ENCODE assay signal across 11 mouse cellular contexts in the genomic region with DNA sequence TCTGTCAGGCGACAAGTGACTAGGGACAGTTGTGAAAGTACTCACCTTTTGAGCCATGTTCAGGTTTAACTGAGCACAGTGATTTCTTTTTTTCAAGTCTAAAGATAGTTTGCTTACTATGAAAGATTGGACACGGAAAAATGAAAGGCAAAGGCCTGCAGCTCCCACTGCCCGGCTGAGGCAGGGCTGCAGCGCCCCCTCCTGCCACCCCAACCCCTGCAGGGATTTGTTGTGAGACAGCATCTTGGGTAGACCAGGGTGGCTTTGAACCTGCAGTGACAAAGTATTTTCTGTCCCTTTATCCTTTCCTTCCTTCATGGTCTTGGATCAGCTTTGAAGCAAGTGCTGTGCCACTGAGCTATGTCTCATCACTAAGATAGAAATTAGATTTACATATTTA. TPM values are rescaled to one million over a fixed set of nuclear protein-coding genes. Genes with fewer than 3 reads are reported as not detected.
DNase-seq lines count a peak whose midpoint lies in the region; ATAC-seq and TF ChIP-seq lines count a peak whose summit lies in the region.
"Had no signal": no experiment of that assay in that cellular context is flagged by ENCODE, and none has a peak within 500 bp of the region (broad histone marks: within the 10 kb centered on the region; RNA-seq: fewer than 3 reads in every experiment).

No protein-coding gene starts in this region.

- peaks cover 31% of the 10 kb centered on the region for H3K4me1 ChIP-seq in liver, adult 2 months (ENCODE audit: control insufficient read depth, insufficient read depth, low read length)
- peaks cover 76% of the 10 kb centered on the region for H3K4me1 ChIP-seq in liver, embryonic 11.5 days (replicated peaks; ENCODE audit: control insufficient read depth, insufficient read depth, low read length)
- peaks cover 51 to 92% of the 10 kb centered on the region in 2 experiments for H3K4me1 ChIP-seq in CH12.LX (ENCODE audit: control insufficient read depth in 1 of 2, insufficient read depth in 2 of 2)
- H3K4me1 ChIP-seq in neural tube, embryonic 15.5 days: peaks cover 43% of the 10 kb centered on the region

- no peak for TF ChIP-seq EP300 in CH12.LX (IDR thresholded peaks at IDR 0.05; ENCODE audit: low read length)

- in situ Hi-C loops in CH12.LX (cut with MboI; ENCODE audit: low pct_ligation_motif_present, low pct_unique_long_range_greater_than_20kb, low sequenced_read_pairs): no loop called here

- H3K27ac ChIP-seq in gastrocnemius, adult 2 months: peak overlapping the region; percentile 97
- H3K27ac ChIP-seq in liver, adult 2 months (replicated peaks; ENCODE audit: insufficient read depth, low read depth, low read length): no peak overlapping the region
- no peak overlapping the region for H3K27ac ChIP-seq in liver, embryonic 11.5 days (ENCODE audit: low read depth, low read length)
- H3K27ac ChIP-seq in CH12.LX (ENCODE audit: insufficient read depth, low read depth): peak overlapping the region; percentile 29; the same call in 1 of the 2 replicates
- H3K27ac ChIP-seq in neural tube, embryonic 15.5 days (replicated peaks): no peak overlapping the region

- intact Hi-C loops in gastrocnemius, adult 2 months (cut with DNase I): no loop called here

- TF ChIP-seq CTCF in gastrocnemius, adult 2 months (IDR thresholded peaks at IDR 0.05): peak; percentile 54
- TF ChIP-seq CTCF in liver, adult 2 months (IDR thresholded peaks at IDR 0.05; ENCODE audit: low read depth, low read length): peak; percentile 44
- TF ChIP-seq CTCF in CH12.LX (conservative IDR thresholded peaks at IDR 0.05 in 1 of 2, IDR thresholded peaks at IDR 0.05 in 1 of 2; ENCODE audit: low read depth in 2 of 2, low read length in 2 of 2): peak; percentile 50 to 90; a peak in 3 of 4 replicates

- no peaks in the 10 kb centered on the region for H3K27me3 ChIP-seq in liver, adult 2 months (ENCODE audit: control insufficient read depth, insufficient read depth, low read length)
- H3K27me3 ChIP-seq in liver, embryonic 11.5 days (replicated peaks; ENCODE audit: control insufficient read depth, insufficient read depth, low read length): no peaks in the 10 kb centered on the region
- no peaks in the 10 kb centered on the region for H3K27me3 ChIP-seq in CH12.LX (replicated peaks)
- H3K27me3 ChIP-seq in neural tube, embryonic 15.5 days (replicated peaks): no peaks in the 10 kb centered on the region

- peak; percentile 65 for DNase-seq in gastrocnemius, adult 2 months
- DNase-seq in gastrocnemius, adult 18-20 months (ENCODE audit: low spot score): no peak
- DNase-seq in liver, adult 2 months (ENCODE audit: extremely low read depth, low read depth, low spot score): no peak
- no peak for DNase-seq in liver, embryonic 11.5 days (ENCODE audit: low spot score)
- no peak for DNase-seq in CH12.LX (ENCODE audit: extremely low read depth)
- peak; percentile 65 for DNase-seq in naive thymus-derived CD4-positive, alpha-beta T cell, adult 2 months (ENCODE audit: low read depth)
- DNase-seq in left cerebral cortex, adult 11 months (ENCODE audit: low spot score): no peak
- DNase-seq: adrenal gland, postnatal 25 days; kidney, adult 8-10 months had no signal

- peak; percentile 78 for TF ChIP-seq RAD21 in CH12.LX (IDR thresholded peaks at IDR 0.05; ENCODE audit: low read depth, low read length)

- H3K4me3 ChIP-seq in gastrocnemius, adult 2 months: peak overlapping the region; percentile 61
- H3K4me3 ChIP-seq in liver, adult 2 months (ENCODE audit: insufficient read depth, low read depth, low read length): no peak overlapping the region
- no peak overlapping the region for H3K4me3 ChIP-seq in liver, embryonic 11.5 days (ENCODE audit: low read depth, low read length)
- peak overlapping the region in 1 of 3 experiments; percentile 4 for H3K4me3 ChIP-seq in CH12.LX (replicated peaks in 1 of 3; ENCODE audit: low read depth in 2 of 3, low read length in 2 of 3, poor library complexity in 1 of 3)
- no peak overlapping the region for H3K4me3 ChIP-seq in neural tube, embryonic 15.5 days (replicated peaks)
- H3K4me3 ChIP-seq: heart, embryonic 12.5 days had no signal

- H3K79me2 ChIP-seq in liver, adult 2 months (ENCODE audit: control insufficient read depth, insufficient read depth, low read length): no peaks in the 10 kb centered on the region
- no peaks in the 10 kb centered on the region for H3K79me2 ChIP-seq in CH12.LX (replicated peaks; ENCODE audit: control insufficient read depth, extremely low read depth, insufficient read depth, poor library complexity, severe bottlenecking)

- 89% methylated on average over 4 of the region's 4 CpGs for WGBS in liver, adult 2 months
- WGBS in liver, embryonic 11.5 days: 85% methylated on average over 4 of the region's 4 CpGs
- WGBS in neural tube, embryonic 15.5 days: 74% methylated on average over 4 of the region's 4 CpGs

- dilution Hi-C loops in CH12.LX (cut with MboI; ENCODE audit: extremely low pct_ligation_motif_present, extremely low pct_unique_long_range_greater_than_20kb, low sequenced_read_pairs): no loop called here

- no peak overlapping the region for H3K9ac ChIP-seq in liver, adult 2 months (ENCODE audit: low read depth, low read length)
- H3K9ac ChIP-seq in liver, embryonic 11.5 days (ENCODE audit: low read depth, low read length): no peak overlapping the region
- H3K9ac ChIP-seq in CH12.LX (ENCODE audit: insufficient read depth, low read depth): 0 out of 2 replicates have a peak overlapping the region, but pooled peaks have one; percentile 4
- no peak overlapping the region for H3K9ac ChIP-seq in neural tube, embryonic 15.5 days (replicated peaks)
- H3K9ac ChIP-seq: heart, embryonic 12.5 days had no signal

- H3K4me2 ChIP-seq in liver, embryonic 11.5 days: no peak overlapping the region
- H3K4me2 ChIP-seq in CH12.LX (ENCODE audit: insufficient read depth, low read depth, poor library complexity, severe bottlenecking): peak overlapping the region; percentile 60
- no peak overlapping the region for H3K4me2 ChIP-seq in neural tube, embryonic 15.5 days
- H3K4me2 ChIP-seq: heart, embryonic 12.5 days had no signal

- ATAC-seq in liver, embryonic 11.5 days (replicated peaks; ENCODE audit: low FRiP score): no peak
- ATAC-seq in neural tube, embryonic 15.5 days (ENCODE audit: low FRiP score): no peak

- H3K9me3 ChIP-seq in liver, embryonic 11.5 days (ENCODE audit: control insufficient read depth, low read length): no peaks in the 10 kb centered on the region
- no peaks in the 10 kb centered on the region for H3K9me3 ChIP-seq in CH12.LX (replicated peaks; ENCODE audit: low read length)
- no peaks in the 10 kb centered on the region for H3K9me3 ChIP-seq in neural tube, embryonic 15.5 days (replicated peaks)
- H3K9me3 ChIP-seq: heart, embryonic 12.5 days had no signal

- no peaks in the 10 kb centered on the region for H3K36me3 ChIP-seq in liver, adult 2 months (ENCODE audit: control insufficient read depth, insufficient read depth, low read length)
- H3K36me3 ChIP-seq in liver, embryonic 11.5 days (ENCODE audit: control insufficient read depth, insufficient read depth, low read length): peaks cover 17% of the 10 kb centered on the region
- H3K36me3 ChIP-seq in CH12.LX (replicated peaks in 1 of 2; ENCODE audit: control insufficient read depth in 1 of 2, insufficient read depth in 1 of 2, low read length in 1 of 2): peaks cover 0 to 43% of the 10 kb centered on the region in 2 experiments
- H3K36me3 ChIP-seq in neural tube, embryonic 15.5 days: peaks cover 37% of the 10 kb centered on the region

- TF ChIP-seq POLR2A in liver, adult 2 months (IDR thresholded peaks at IDR 0.05; ENCODE audit: extremely low read depth, insufficient read depth, low read length): no peak
- TF ChIP-seq POLR2A in CH12.LX (IDR thresholded peaks at IDR 0.05; ENCODE audit: low read depth, low read length): no peak

TF ChIP-seq in CH12.LX, 34 proteins besides CTCF, POLR2A, EP300 and RAD21:
- TF ChIP-seq PAX5 (IDR thresholded peaks at IDR 0.05; ENCODE audit: low read length) (no peak), MEF2A (IDR thresholded peaks at IDR 0.05; ENCODE audit: borderline replicate concordance, low read depth, low read length) (no peak), ZKSCAN1 (IDR thresholded peaks at IDR 0.05; ENCODE audit: borderline replicate concordance, low read depth, low read length) (no peak), NELFE (IDR thresholded peaks at IDR 0.05; ENCODE audit: low read depth, low read length) (no peak), USF1 (IDR thresholded peaks at IDR 0.05; ENCODE audit: low read depth, low read length) (no peak), POLR2AphosphoS2 (IDR thresholded peaks at IDR 0.05; ENCODE audit: low read depth, low read length) (no peak), GABPA (IDR thresholded peaks at IDR 0.05; ENCODE audit: insufficient replicate concordance, low read depth, low read length) (no peak), IRF4 (IDR thresholded peaks at IDR 0.05; ENCODE audit: low read depth, low read length) (peak; percentile 37; the same call in 1 of the 2 replicates), TCF12 (IDR thresholded peaks at IDR 0.05; ENCODE audit: low read depth, low read length) (no peak), ZC3H11A (IDR thresholded peaks at IDR 0.05; ENCODE audit: low read depth, low read length) (peak; percentile 42), USF2 (conservative IDR thresholded peaks at IDR 0.05; ENCODE audit: low read depth, low read length) (no peak), SMC3 (IDR thresholded peaks at IDR 0.05; ENCODE audit: low read depth, low read length) (peak; percentile 74)

RNA-seq across cellular contexts. Expression of a gene that starts 24.8 kb away (rescaled TPM):
- total RNA-seq in gastrocnemius, adult 2 months (2021): 10 to 100 TPM; 48.4 to 54.4 TPM
- 10 to 100 TPM; 44.9 to 46.5 TPM for total RNA-seq in gastrocnemius, adult 18-20 months (2021)
- 1.9 and 4.9 TPM in 2 replicates for total RNA-seq in liver, adult 2 months (2014; rRNA removed)
- 33.4 and 35.7 TPM in 2 replicates for polyA plus RNA-seq in liver, adult 2 months (2012; rRNA removed)
- 10.8 and 11.6 TPM in 2 replicates for polyA plus RNA-seq in liver, embryonic 11.5 days (2014; fragmentation: Nextera tagmentation; extraction: Ambion mirVana)
- total RNA-seq in CH12.LX (2012; rRNA removed): 31.9 and 35.9 TPM in 2 replicates
- 14.7 and 18.8 TPM in 2 replicates for total RNA-seq in CH12.LX (2014; rRNA removed)
- 62.2 and 67.7 TPM in 2 replicates for polyA plus RNA-seq in CH12.LX (2012; ENCODE audit: insufficient read length, low read depth)
- polyA plus RNA-seq in neural tube, embryonic 15.5 days (2015; fragmentation: Nextera tagmentation; extraction: Ambion mirVana): 20.0 and 23.2 TPM in 2 replicates

RNA-seq across cellular contexts. Expression of a gene that starts 59.8 kb away (rescaled TPM):
- 100 to 1,000 TPM in 1 of 2 experiments, 10 to 100 TPM in 1; 77.4 to 174 TPM for total RNA-seq in gastrocnemius, adult 2 months (2021)
- total RNA-seq in gastrocnemius, adult 18-20 months (2021): 10 to 100 TPM; 51.9 to 58.7 TPM
- 16.0 and 36.5 TPM in 2 replicates for total RNA-seq in liver, adult 2 months (2014; rRNA removed)
- 3.9 and 4.4 TPM in 2 replicates for polyA plus RNA-seq in liver, adult 2 months (2012; rRNA removed)
- 220 and 245 TPM in 2 replicates for polyA plus RNA-seq in liver, embryonic 11.5 days (2014; fragmentation: Nextera tagmentation; extraction: Ambion mirVana)
- total RNA-seq in CH12.LX (2012; rRNA removed) (328 and 358 TPM in 2 replicates), CH12.LX (2014; rRNA removed) (840 and 921 TPM in 2 replicates)
- polyA plus RNA-seq in CH12.LX (2012; ENCODE audit: insufficient read length, low read depth): 186 and 190 TPM in 2 replicates
- polyA plus RNA-seq in neural tube, embryonic 15.5 days (2015; fragmentation: Nextera tagmentation; extraction: Ambion mirVana): 32.7 and 33.1 TPM in 2 replicates

Comparison
In these comparisons a context has a peak if more than half of its experiments do, and no peak if none do; other contexts are left out.
1. DNase-seq: peak in gastrocnemius, adult 2 months (single experiment) and naive thymus-derived CD4-positive, alpha-beta T cell, adult 2 months (single experiment); none in gastrocnemius, adult 18-20 months (single experiment), liver, adult 2 months (single experiment), liver, embryonic 11.5 days (single experiment), CH12.LX (single experiment) and left cerebral cortex, adult 11 months (single experiment).
2. H3K27ac ChIP-seq: peak in gastrocnemius, adult 2 months (single experiment) and CH12.LX (single experiment); none in liver, adult 2 months (single experiment), liver, embryonic 11.5 days (single experiment) and neural tube, embryonic 15.5 days (single experiment).
3. Peak in every context shown above with its lines, with median percentiles within 50 percentile points of each other: CTCF ChIP-seq.